Mouse (Mus musculus) left cerebral cortex, postnatal 4 days (tissue): ENCODE data around the gene Stub1. TPM values are rescaled to one million over a fixed set of nuclear protein-coding genes. Genes with fewer than 3 reads are reported as not detected.
"Not testable (repeated sequence)": the region's sequence is repeated elsewhere in the genome, so short reads cannot be mapped to it uniquely, and the experiment has no call there.

Source experiments
- DNase-seq: peaks from one replicate; pipeline ENCODE4 v3.0.0-alpha.2; 2022
- intact Hi-C: fragments of 180-260 bp; cut with DNase I; formaldehyde crosslinking; loops from one replicate; pipeline ENCODE4 v1.15.1; 2025
- total RNA-seq, 2 experiments: library from RNA; stranded (reverse); gene quantifications; 2 replicates each; pipeline ENCODE4 v1.2.3; 2021

Gene Stub1
- total RNA-seq, 2 experiments from 2014 or later: 162 to 171 TPM

- DNase-seq: no peak
- intact Hi-C loops: no loop called here
Observed at GRCm38 (mm10) chr17:25825984-25826570, 7.1 kb downstream of the Stub1 start.

- intact Hi-C loops: no loop called here
- no peak for DNase-seq
Observed at GRCm38 (mm10) chr17:25825311-25825710, 7.9 kb downstream of the Stub1 start.

- intact Hi-C loops: no loop called here
- no peak for DNase-seq
Observed at GRCm38 (mm10) chr17:25824362-25825142, 8.7 kb downstream of the Stub1 start.

DNA sequence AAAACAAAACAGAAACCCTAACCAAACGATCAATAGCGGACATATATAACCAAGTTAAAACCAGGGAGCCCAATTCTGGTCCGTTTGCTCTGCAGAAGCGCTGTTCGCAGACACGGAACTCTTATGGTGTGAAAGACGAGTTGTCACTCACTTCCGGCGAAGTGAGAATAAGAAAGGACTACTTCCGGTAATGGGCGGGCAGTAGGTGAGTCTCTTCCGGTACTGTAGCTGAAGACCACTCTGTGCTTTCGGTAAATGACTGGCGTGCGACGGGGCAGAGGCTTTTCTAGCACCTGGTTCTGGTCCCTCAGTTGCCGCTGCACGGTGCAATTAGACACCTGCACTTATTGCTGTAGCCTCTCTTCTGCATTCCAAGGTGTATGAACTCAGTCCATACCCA, 9.8 kb downstream of the Stub1 start, which contains the start of gene Wdr24:
TSS of gene Wdr24 (plus strand) at position 176 of the 400 bp plus-strand sequence.
- DNase-seq: peak; percentile 72
- intact Hi-C loops: no loop called here

DNA sequence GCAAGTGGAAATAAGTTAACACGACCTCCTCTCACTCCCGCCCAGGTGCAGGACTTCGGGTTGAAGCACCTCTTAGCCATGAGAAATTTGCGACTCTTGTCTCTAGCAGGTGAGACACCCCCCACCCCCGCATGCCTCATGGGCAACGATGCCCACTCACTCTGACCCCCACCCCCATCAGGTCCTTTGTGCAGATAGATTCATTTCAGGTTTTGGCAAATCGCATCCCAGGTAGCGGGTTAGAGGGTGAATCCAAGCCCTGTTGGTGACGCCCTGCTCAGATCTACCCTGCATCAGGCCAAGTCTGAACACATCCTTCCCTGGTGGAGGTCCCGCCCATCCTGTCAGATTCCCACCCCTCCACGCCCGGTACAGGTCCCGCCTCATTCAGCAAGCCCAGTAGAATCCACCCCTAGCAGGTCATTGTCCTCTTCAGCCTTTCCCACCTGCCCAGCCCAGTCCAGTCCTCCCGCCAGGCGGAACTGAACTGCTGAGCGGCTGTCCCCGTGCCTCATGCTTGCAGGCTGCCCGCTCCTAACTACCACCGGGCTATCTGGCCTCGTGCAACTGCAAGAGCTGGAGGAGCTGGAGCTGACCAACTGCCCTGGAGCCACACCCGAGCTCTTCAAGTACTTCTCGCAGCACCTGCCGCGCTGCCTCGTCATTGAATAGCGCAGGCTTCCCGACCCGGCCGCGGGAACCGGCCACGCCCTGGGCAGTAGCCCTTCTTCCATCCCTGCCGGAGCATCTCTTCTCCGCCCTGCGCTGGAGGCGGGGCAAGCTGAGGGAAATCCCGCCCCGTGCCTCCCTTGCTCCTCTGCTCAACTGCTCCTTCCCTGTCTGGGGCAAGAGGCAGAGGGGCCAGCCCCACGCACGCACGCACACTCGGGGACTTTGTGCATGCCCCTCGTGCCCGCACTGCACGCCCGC, 14.1 kb downstream of the Stub1 start:
- intact Hi-C loops: no loop called here
- DNase-seq: no peak

GRCm38 (mm10) chr17:25817662-25818061, 15.5 kb downstream of the Stub1 start:
- DNase-seq: no peak
- intact Hi-C loops: no loop called here

- DNase-seq: peak; percentile 70
- intact Hi-C loops: no loop called here
Observed at GRCm38 (mm10) chr17:25813471-25813870, 19.7 kb downstream of the Stub1 start.

- intact Hi-C loops: no loop called here
- DNase-seq: no peak
Observed at GRCm38 (mm10) chr17:25810890-25811289, 22.3 kb downstream of the Stub1 start.

DNA sequence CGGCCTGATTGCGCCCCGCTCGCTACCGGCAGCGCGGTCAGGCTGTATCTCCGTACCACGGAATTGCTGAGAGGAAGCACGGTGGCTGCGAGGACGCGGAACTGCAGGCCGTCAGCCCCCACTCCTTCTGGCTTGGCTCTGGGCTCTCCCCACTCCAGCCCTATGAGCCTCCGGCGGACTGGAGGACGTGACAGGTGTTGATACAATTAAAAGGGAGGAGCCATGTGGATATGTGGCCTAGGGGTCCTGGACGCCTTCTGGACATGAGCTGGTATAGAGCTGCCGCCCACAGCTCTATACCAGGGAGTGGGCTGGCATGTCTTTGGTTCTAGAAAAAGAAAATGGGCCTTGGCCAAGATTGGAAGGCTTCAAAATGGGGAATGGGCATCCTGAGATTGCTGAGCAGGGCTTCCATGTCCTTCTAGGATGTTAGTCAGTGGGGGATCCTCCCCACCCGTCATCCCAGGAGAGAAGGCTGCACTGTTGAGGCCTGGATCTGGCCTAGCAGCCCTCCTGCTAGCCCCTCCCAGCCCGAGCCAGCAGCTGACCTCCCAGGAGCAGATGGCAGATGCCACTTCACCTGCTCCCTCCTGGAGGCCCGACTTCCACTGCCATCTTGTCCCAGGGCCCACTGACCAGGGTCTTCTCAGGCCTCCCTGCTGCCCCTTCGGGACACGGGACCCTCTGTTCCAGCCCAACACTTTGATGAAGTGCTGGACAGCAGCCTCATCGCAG, 23.4 kb downstream of the Stub1 start:
- intact Hi-C loops: no loop called here
- peak; percentile 69 for DNase-seq

DNA sequence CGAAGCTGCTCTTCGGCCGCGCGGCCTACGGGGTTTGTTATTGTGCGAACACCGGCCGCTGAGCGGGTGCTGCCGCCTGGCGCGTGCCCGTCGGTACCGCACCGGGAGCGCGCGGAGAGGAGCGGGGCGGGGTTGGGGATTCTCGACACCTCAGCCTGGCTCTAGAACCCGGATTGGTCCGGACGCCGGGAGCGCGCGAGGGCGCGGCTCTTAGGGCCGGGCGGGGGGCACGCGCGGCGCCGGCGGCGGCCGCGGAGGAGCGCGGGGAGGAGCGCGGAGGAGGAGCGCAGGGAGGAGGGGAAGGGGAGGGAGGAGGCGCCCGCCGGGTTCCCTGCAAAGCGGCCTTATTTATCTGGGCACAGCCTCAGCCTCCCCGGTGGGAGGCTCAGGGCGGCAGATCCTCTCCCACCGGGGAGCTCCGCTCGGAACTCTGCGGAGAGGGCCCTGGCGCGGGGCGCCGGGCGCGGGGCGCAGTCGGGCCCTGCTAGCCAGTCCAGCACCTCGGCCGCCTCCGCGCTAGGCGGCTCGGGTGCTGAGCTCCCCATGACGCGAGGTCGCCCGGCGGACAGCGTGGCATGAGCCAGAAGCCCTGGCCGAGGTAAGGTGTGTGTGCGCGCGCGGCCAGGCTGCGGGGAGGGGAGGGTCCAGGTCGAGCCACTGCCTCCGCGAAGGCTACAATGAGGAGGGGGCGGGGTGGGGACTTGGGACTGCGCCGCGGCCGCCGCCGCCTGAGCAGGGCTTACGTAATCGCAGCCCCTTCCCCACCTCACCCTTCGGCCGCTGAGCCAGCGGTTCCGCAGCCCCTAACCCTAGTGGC, 24.2 kb downstream of the Stub1 start, which contains the start of gene Fbxl16:
TSS of gene Fbxl16 (plus strand) at position 297 of the 817 bp plus-strand sequence.
- DNase-seq: peak; percentile 92
- intact Hi-C loops: no loop called here

GRCm38 (mm10) chr17:25808028-25808427, 25.2 kb downstream of the Stub1 start:
- intact Hi-C loops: no loop called here
- no peak for DNase-seq

DNA sequence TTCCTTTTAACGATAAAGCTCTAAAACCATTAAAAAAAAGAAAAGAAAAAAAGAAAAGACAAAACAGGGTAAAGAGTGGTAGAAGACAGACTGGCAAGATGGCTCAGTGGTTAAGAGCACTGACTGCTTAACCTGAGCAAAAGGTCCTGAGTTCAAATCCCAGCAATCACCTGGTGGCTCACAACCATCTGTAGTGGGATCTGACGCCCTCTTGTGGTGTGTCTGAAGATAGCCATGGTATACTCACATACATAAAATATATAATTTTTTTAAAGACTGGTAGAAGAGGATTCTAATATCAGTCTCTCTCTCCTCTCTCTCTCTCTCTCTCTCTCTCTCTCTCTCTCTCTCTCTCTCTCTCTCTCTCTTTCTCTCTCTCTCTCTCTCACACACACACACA, 25.8 kb downstream of the Stub1 start:
- DNase-seq, intact Hi-C loops: not testable (repeated sequence)

DNA sequence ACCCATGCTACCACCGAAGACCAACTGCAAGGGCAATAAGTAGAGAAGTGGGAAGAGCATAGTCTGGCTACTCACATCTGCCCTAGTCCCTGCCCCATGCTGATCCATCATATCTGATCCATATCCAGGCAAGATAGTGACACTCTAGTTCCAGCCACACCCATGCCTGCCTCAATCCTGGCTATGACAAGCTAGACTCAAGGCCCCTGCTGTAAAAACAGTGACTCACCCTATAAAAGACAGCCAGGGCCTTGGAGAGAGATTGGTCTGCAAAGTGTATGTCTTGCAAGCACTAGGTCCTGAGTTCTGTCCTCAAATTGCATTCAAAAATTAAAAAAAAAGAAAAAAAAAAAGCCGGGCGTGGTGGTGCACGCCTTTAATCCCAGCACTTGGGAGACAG, 26.7 kb downstream of the Stub1 start:
- DNase-seq: no peak
- intact Hi-C loops: no loop called here

DNA sequence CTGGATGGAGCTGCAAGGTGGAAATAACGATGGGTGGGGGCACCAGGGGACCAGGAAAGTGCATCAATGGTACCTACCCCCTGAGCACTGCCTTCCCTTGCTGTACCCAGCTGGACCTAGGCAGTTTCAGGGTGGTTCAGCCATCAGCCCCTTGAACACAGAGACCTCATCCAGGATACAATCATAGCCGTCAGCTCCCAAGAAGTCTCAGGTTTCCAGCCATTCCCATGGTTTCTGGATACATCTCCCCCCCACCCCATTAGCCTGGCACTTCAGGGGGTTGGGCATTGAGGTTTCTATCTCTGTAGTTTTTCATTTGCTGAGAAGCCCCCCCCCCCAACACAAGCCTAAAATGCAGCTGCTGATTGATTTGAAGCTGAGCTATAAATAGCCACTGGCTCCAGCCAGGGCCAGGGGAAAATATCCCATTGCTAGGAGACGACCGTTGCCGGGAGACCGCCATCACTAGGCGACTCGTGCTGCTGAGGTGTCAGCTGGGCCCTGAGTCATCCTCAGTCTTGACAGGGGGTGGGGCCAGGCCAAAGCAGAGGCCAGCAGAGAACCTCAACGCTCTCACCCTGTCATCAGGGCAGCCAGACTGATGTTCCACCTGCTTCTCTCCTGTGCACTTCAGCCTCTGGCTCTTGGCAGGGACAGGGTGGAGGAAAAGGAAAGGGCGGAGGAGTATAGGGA, 30.2 kb downstream of the Stub1 start:
- intact Hi-C loops: loop anchor here (5.0 kb wide), 1 partner anchor 71 kb away; no protein-coding TSS in a partner anchor
- peak; percentile 83 for DNase-seq

GRCm38 (mm10) chr17:25801029-25801428, 32.2 kb downstream of the Stub1 start:
- peak; percentile 56 for DNase-seq
- intact Hi-C loops: loop anchor here (5.0 kb wide), 1 partner anchor 69 kb away; no protein-coding TSS in a partner anchor

DNA sequence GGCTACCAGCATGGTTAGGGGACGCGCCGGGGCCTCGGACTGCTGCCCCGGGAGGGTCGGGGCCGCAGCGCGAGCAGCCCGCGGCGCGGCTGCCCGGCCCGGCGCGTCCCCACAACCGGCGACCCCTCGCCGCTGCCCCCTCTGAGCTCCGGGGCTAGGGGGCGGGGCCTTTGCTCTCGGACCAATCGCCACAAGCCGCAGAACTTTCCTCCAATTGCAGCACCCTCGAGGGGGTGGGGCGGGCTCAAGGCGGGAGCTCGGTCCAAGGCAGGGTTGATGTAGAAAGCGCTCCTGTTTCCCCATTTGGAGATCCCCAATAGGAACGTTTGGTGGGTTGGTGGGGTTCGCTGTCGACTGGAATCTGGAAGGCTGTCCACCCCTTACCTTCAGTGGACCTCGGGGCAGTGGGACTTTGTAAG, 36.2 kb downstream of the Stub1 start, which contains the start of gene Metrn:
TSS of gene Metrn (minus strand) at position 186 of the 419 bp plus-strand sequence.
- intact Hi-C loops: loop anchor here (5.0 kb wide), 1 partner anchor 320 kb away; no protein-coding TSS in a partner anchor
- DNase-seq: peak; percentile 91

DNA sequence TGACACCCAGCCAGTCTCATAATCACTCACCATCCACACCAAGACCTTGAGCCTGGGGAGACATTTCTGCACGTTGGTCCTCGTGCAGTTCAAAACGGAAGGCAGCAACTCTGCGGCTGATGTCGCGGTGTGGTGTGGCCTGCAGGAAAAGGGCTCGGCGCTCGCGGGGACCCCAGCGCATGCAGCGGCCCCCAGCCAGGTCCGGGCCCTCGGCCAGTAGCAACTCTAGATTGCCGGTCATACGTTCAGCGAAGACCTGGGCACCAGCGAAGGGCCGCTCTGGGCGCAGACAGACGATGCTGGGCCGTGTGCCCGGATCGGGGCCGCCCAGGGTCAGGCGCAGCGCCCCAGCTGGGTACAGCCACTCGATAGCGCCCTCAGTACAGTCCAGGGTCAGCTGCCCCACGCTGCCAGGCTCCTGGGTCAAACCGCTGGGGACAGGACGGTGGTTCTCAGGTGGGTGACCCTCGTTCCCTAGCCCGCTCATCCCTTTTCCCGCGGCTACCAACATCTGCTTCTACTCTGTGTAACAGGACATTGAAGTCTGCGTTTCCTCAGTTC, 36.9 kb downstream of the Stub1 start:
- DNase-seq: peak; percentile 41
- intact Hi-C loops: loop anchor here (5.0 kb wide), 1 partner anchor 319 kb away; no protein-coding TSS in a partner anchor

GRCm38 (mm10) chr17:25795609-25796092, 37.6 kb downstream of the Stub1 start, which contains the start of gene AC134908.4:
Gene AC134908.4 (minus strand): TSS chr17:25795659.
- intact Hi-C loops: loop anchor here (5.0 kb wide), 1 partner anchor 318 kb away; no protein-coding TSS in a partner anchor
- peak; percentile 60 for DNase-seq
